Mouse (Mus musculus) erythroblast, embryonic 14.5 days (primary cell): ENCODE measurements around the gene Bicd2.

Experiments used
- GATA1 ChIP-seq: IDR thresholded peaks from 2 replicates; pipeline ENCODE4 v1.6.1; 2012; ENCODE audit warnings: low read length, inconsistent platforms, mixed read lengths
- TAL1 ChIP-seq: IDR thresholded peaks from 3 replicates; pipeline ENCODE4 v1.6.1; 2012; ENCODE audit warnings: low read length, inconsistent platforms, mixed read lengths

DNA sequence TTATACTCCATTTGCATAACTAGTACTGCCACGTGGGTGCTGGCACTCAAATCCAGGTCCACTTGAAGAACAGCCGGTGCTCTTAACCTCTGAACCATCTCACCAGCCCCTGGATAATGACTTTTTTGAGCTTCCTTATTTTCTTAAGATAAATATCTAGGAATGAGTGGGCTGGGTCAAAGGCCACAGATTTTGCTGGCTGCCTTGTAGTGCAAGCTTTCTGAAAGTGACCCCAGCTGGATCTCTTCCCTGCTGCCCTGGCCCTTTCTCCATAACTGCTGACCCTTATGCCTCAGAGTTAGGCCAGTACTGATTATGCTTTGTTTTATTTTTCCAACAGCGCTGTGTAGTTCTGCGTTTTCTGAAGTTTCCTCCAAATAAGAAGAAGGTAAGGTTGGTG, 89.1 kb downstream of the Bicd2 start:
- TF ChIP-seq GATA1 (no peak), TAL1 (no peak)
